Mouse (Mus musculus): ENCODE measurements around the gene Gpr55. TPM values are rescaled to one million over a fixed set of nuclear protein-coding genes. Genes with fewer than 3 reads are reported as not detected.

Gpr55 gene
- polyA plus RNA-seq, 1 experiment from 2014 or later, result 0.14 TPM

DNA sequence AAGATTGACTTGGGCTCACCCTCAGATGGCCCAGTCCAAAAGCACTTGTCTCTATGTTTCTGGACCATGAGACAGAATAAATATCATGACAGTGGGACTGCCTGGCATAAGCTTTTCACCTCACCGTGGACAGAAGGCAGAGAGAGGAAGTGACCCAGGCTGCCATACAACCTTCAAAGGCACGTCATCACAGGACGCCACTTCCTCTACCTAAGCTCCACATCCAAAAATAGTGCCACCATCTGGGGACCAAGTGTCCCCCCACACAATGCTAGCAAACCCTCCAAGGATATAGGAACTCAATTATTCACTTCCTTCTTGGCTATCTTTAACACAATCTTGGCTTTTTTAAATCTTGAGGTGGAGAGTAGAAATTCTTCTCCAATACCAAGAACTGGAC lies 1.3 kb upstream of the Gpr55 start:
- H3K36me3 ChIP-seq (ENCODE audit: insufficient read depth, low read length), result no peaks in the 10 kb centered on the region
- ATAC-seq (ENCODE audit: low FRiP score, low TSS enrichment), result no peak
- 57% methylated on average over 3 of the region's 3 CpGs for WGBS
- no peaks in the 10 kb centered on the region for H3K27me3 ChIP-seq (ENCODE audit: insufficient read depth, low read length)
- no peaks in the 10 kb centered on the region for H3K9me3 ChIP-seq (ENCODE audit: low read length)
- no peak overlapping the region for H3K4me3 ChIP-seq (ENCODE audit: low read length)
- no peaks in the 10 kb centered on the region for H3K4me1 ChIP-seq (ENCODE audit: insufficient read depth, low read length)
- H3K9ac ChIP-seq (replicated peaks; ENCODE audit: low read length), result no peak overlapping the region
- no peak overlapping the region for H3K4me2 ChIP-seq (replicated peaks; ENCODE audit: low read depth, low read length)
- no peak overlapping the region for H3K27ac ChIP-seq (ENCODE audit: low read length)

DNA sequence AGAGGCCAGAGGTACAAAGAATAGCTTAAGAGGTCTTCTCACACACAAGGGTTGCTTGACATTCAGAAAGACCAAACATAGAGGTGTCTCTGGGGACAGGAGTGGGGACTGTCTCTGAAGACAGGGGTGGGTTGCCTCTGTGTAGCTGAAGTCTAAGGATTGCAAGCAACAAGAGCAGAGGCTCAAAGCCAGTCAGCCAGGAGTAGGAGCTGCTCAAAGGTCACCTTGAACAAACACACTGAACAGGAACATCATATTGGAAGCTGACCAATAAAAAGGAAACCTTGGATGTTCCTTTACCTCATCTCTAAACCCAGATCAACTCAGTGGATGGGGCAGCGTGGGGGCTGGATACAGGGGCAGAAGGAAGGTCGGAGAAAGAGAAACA lies 924 bp downstream of the Gpr55 start:
- H3K27ac ChIP-seq (ENCODE audit: low read length), result no peak overlapping the region
- WGBS, result 64% methylated on average over 2 of the region's 2 CpGs
- no peak for ATAC-seq (ENCODE audit: low FRiP score, low TSS enrichment)
- no peaks in the 10 kb centered on the region for H3K27me3 ChIP-seq (ENCODE audit: insufficient read depth, low read length)
- H3K4me2 ChIP-seq (replicated peaks; ENCODE audit: low read depth, low read length), result no peak overlapping the region
- H3K4me1 ChIP-seq (ENCODE audit: insufficient read depth, low read length), result no peaks in the 10 kb centered on the region
- no peaks in the 10 kb centered on the region for H3K36me3 ChIP-seq (ENCODE audit: insufficient read depth, low read length)
- H3K9ac ChIP-seq (replicated peaks; ENCODE audit: low read length), result no peak overlapping the region
- no peaks in the 10 kb centered on the region for H3K9me3 ChIP-seq (ENCODE audit: low read length)
- no peak overlapping the region for H3K4me3 ChIP-seq (ENCODE audit: low read length)

GRCm38 (mm10) chr1:85959129-85959888 lies 1.5 kb downstream of the Gpr55 start:
- Histone ChIP-seq H3K27me3 (ENCODE audit: insufficient read depth, low read length) (no peaks in the 10 kb centered on the region), H3K4me3 (ENCODE audit: low read length) (no peak overlapping the region), H3K4me1 (ENCODE audit: insufficient read depth, low read length) (no peaks in the 10 kb centered on the region), H3K4me2 (replicated peaks; ENCODE audit: low read depth, low read length) (no peak overlapping the region), H3K9ac (replicated peaks; ENCODE audit: low read length) (no peak overlapping the region), H3K27ac (ENCODE audit: low read length) (no peak overlapping the region), H3K9me3 (ENCODE audit: low read length) (no peaks in the 10 kb centered on the region), H3K36me3 (ENCODE audit: insufficient read depth, low read length) (no peaks in the 10 kb centered on the region)
- ATAC-seq (ENCODE audit: low FRiP score, low TSS enrichment), result no peak
- WGBS, result 56% methylated on average over 6 of the region's 6 CpGs

DNA sequence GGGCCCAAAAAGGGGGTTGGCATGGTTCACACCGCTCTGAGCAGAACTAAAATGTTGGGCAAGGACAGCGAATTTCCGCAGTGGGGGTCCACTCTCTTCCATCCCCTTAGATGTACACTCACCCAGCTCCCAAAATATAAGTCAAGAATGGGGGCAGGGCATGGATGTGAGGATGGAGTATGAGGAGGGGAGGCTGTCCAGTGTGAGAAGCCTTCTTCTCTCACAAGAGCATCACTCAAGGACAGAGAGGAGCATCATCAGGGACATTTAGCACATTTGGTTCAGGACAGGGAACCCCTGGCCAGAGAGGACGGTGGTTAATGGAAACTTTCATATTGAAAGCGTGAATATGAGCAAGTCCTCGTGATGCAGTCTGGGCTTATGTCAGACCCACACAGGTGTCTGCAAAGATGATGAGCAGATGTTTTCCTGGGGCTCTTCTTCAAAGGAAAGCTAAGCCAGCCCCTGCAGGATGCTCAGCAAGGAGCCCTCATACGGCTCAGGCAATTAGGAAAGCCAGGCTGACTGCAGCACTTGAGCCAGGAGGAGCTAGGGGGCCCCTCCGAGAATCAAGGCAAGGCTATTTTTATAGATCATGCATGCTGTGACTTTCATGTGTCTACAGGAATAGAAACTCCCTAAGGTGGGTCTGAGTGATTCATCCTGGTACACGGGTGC lies 2.7 kb downstream of the Gpr55 start:
- H3K9me3 ChIP-seq (ENCODE audit: low read length), result no peaks in the 10 kb centered on the region
- no peaks in the 10 kb centered on the region for H3K27me3 ChIP-seq (ENCODE audit: insufficient read depth, low read length)
- no peak overlapping the region for H3K4me3 ChIP-seq (ENCODE audit: low read length)
- H3K27ac ChIP-seq (ENCODE audit: low read length), result no peak overlapping the region
- no peak for ATAC-seq (ENCODE audit: low FRiP score, low TSS enrichment)
- WGBS, result 64% methylated on average over 9 of the region's 9 CpGs
- H3K4me2 ChIP-seq (replicated peaks; ENCODE audit: low read depth, low read length), result no peak overlapping the region
- no peak overlapping the region for H3K9ac ChIP-seq (replicated peaks; ENCODE audit: low read length)
- H3K4me1 ChIP-seq (ENCODE audit: insufficient read depth, low read length), result no peaks in the 10 kb centered on the region
- H3K36me3 ChIP-seq (ENCODE audit: insufficient read depth, low read length), result no peaks in the 10 kb centered on the region

DNA sequence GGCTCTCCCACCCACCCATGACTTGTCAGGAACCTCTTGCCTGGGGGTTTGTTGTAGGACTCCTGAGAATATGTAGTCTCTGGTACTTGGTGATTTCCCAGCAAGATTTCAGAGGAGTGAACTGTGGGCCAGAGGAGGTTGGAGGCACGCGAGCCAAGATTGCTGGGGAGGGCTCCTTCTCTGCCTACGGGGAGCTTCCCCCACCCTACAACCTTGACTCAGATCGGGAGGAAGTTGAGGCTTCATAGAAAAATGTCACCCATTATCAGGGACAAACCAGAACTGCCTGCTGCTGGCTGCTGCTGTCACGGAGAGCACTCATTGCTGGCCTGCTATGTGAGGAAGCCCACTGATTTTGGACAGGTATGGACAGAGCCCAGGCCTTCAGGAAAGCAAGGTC lies 3.5 kb downstream of the Gpr55 start:
- H3K9ac ChIP-seq (replicated peaks; ENCODE audit: low read length), result no peak overlapping the region
- ATAC-seq (ENCODE audit: low FRiP score, low TSS enrichment), result no peak
- no peaks in the 10 kb centered on the region for H3K4me1 ChIP-seq (ENCODE audit: insufficient read depth, low read length)
- no peak overlapping the region for H3K4me3 ChIP-seq (ENCODE audit: low read length)
- no peaks in the 10 kb centered on the region for H3K27me3 ChIP-seq (ENCODE audit: insufficient read depth, low read length)
- H3K36me3 ChIP-seq (ENCODE audit: insufficient read depth, low read length), result no peaks in the 10 kb centered on the region
- H3K4me2 ChIP-seq (replicated peaks; ENCODE audit: low read depth, low read length), result no peak overlapping the region
- WGBS, result 74% methylated on average over 5 of the region's 5 CpGs
- H3K9me3 ChIP-seq (ENCODE audit: low read length), result no peaks in the 10 kb centered on the region
- no peak overlapping the region for H3K27ac ChIP-seq (ENCODE audit: low read length)

DNA sequence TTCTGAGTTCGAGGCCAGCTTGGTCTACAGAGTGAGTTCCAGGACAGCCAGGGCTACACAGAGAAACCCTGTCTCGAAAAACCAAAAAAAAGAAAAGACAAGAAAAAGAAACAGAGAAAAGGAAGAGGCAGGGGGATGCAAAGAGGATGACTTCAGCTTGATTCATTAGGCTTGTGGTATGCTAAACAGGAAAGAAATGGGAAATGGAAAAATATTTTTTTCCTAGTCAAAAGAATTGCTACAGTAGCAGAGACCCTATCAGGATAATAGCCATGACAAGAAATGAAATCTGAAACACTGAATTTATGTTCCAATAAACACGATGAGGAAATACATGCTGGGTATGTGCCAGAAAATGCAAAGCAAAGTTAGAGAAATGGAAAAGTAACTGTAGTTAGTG lies 5.7 kb downstream of the Gpr55 start:
- no peak overlapping the region for H3K27ac ChIP-seq (ENCODE audit: low read length)
- H3K9ac ChIP-seq (replicated peaks; ENCODE audit: low read length), result no peak overlapping the region
- no peaks in the 10 kb centered on the region for H3K4me1 ChIP-seq (ENCODE audit: insufficient read depth, low read length)
- H3K4me3 ChIP-seq (ENCODE audit: low read length), result no peak overlapping the region
- ATAC-seq (ENCODE audit: low FRiP score, low TSS enrichment), result no peak
- no peak overlapping the region for H3K4me2 ChIP-seq (replicated peaks; ENCODE audit: low read depth, low read length)
- no peaks in the 10 kb centered on the region for H3K36me3 ChIP-seq (ENCODE audit: insufficient read depth, low read length)
- no peaks in the 10 kb centered on the region for H3K27me3 ChIP-seq (ENCODE audit: insufficient read depth, low read length)
- no peaks in the 10 kb centered on the region for H3K9me3 ChIP-seq (ENCODE audit: low read length)
- 67% methylated on average over 3 of the region's 3 CpGs for WGBS

- Histone ChIP-seq H3K9ac (replicated peaks; ENCODE audit: low read length) (no peak overlapping the region), H3K4me2 (replicated peaks; ENCODE audit: low read depth, low read length) (no peak overlapping the region), H3K4me1 (ENCODE audit: insufficient read depth, low read length) (no peaks in the 10 kb centered on the region), H3K27ac (ENCODE audit: low read length) (no peak overlapping the region), H3K36me3 (ENCODE audit: insufficient read depth, low read length) (no peaks in the 10 kb centered on the region), H3K9me3 (ENCODE audit: low read length) (peaks cover 3% of the 10 kb centered on the region; the same call in 1 of the 2 replicates), H3K4me3 (ENCODE audit: low read length) (no peak overlapping the region), H3K27me3 (ENCODE audit: insufficient read depth, low read length) (no peaks in the 10 kb centered on the region)
- 90% methylated on average over 2 of the region's 2 CpGs for WGBS
- ATAC-seq (ENCODE audit: low FRiP score, low TSS enrichment), result no peak
Measured at GRCm38 (mm10) chr1:85949085-85949684, 11.6 kb downstream of the Gpr55 start.

- no peak for ATAC-seq (ENCODE audit: low FRiP score, low TSS enrichment)
- Histone ChIP-seq H3K9me3 (ENCODE audit: low read length) (peaks cover 3% of the 10 kb centered on the region; the same call in 1 of the 2 replicates), H3K27ac (ENCODE audit: low read length) (no peak overlapping the region), H3K4me3 (ENCODE audit: low read length) (no peak overlapping the region), H3K36me3 (ENCODE audit: insufficient read depth, low read length) (no peaks in the 10 kb centered on the region), H3K27me3 (ENCODE audit: insufficient read depth, low read length) (no peaks in the 10 kb centered on the region), H3K4me1 (ENCODE audit: insufficient read depth, low read length) (no peaks in the 10 kb centered on the region), H3K9ac (replicated peaks; ENCODE audit: low read length) (no peak overlapping the region), H3K4me2 (replicated peaks; ENCODE audit: low read depth, low read length) (no peak overlapping the region)
- WGBS, result 81% methylated on average over 8 of the region's 8 CpGs
Measured at GRCm38 (mm10) chr1:85942318-85942717, 18.5 kb downstream of the Gpr55 start.

DNA sequence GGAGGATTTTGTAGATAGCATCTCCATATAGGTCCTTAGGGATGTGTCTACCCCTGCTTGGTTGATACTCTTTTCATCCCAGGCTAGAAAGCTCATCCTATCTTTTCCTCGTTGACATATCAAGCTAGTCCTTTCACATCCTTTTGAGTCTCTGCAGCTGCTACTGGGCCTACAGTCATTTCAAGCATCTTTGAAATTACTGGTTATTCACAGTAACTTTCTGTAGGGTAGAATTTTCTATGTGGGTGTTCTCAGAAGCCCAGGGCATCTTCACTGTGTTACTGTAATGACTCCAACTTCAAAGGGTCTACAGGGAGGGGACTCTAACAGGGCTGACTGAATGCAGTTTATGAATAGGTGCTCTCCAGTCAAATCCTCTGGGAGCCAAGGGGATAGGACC lies 23.5 kb downstream of the Gpr55 start:
- Histone ChIP-seq H3K4me2 (replicated peaks; ENCODE audit: low read depth, low read length) (no peak overlapping the region), H3K4me1 (ENCODE audit: insufficient read depth, low read length) (peaks cover 29% of the 10 kb centered on the region), H3K36me3 (ENCODE audit: insufficient read depth, low read length) (no peaks in the 10 kb centered on the region), H3K9me3 (ENCODE audit: low read length) (no peaks in the 10 kb centered on the region), H3K4me3 (ENCODE audit: low read length) (no peak overlapping the region), H3K27me3 (ENCODE audit: insufficient read depth, low read length) (no peaks in the 10 kb centered on the region), H3K9ac (replicated peaks; ENCODE audit: low read length) (no peak overlapping the region), H3K27ac (ENCODE audit: low read length) (no peak overlapping the region)
- no peak for ATAC-seq (ENCODE audit: low FRiP score, low TSS enrichment)
- 57% methylated on average over 1 of the region's 1 CpGs for WGBS

DNA sequence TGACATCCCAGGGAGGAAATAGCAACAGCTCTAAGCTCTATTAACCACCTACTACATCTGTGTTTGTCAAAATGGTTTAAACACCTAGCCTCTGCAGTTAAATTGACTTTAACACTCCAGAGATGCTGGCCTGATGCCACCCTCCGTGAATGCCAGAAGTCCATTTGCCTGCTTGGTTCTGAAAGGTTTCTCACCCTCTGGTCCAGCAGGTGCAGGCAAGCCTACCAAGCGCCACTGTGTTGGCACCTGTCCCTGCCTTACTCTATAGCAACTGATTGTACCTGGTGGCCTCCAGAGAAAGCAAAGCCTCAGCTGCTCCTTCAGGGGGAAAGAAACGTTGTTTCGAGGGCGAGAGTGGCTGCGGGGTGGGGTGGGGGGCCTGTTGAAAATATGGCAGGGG lies 24.5 kb downstream of the Gpr55 start:
- ATAC-seq (ENCODE audit: low FRiP score, low TSS enrichment), result no peak
- H3K27ac ChIP-seq (ENCODE audit: low read length), result no peak overlapping the region
- WGBS, result 56% methylated on average over 6 of the region's 6 CpGs
- H3K9me3 ChIP-seq (ENCODE audit: low read length), result no peaks in the 10 kb centered on the region
- H3K4me3 ChIP-seq (ENCODE audit: low read length), result no peak overlapping the region
- peaks cover 30% of the 10 kb centered on the region for H3K4me1 ChIP-seq (ENCODE audit: insufficient read depth, low read length)
- H3K27me3 ChIP-seq (ENCODE audit: insufficient read depth, low read length), result no peaks in the 10 kb centered on the region
- no peak overlapping the region for H3K9ac ChIP-seq (replicated peaks; ENCODE audit: low read length)
- no peaks in the 10 kb centered on the region for H3K36me3 ChIP-seq (ENCODE audit: insufficient read depth, low read length)
- no peak overlapping the region for H3K4me2 ChIP-seq (replicated peaks; ENCODE audit: low read depth, low read length)
